Mouse (Mus musculus): ENCODE results near the gene Pan3. TPM values are rescaled to one million over a fixed set of nuclear protein-coding genes. Genes with fewer than 3 reads are reported as not detected.
A peak's percentile ranks its signal among the peaks of the same experiment; 100 is the strongest.

Gene Pan3
- total and polyA plus RNA-seq, 2 experiments from 2014 or later: 28.0 to 63.9 TPM

- no peaks in the 10 kb centered on the region for H3K4me1 ChIP-seq (ENCODE audit: control insufficient read depth, insufficient read depth)
- TF ChIP-seq CTCF (IDR thresholded peaks at IDR 0.05; ENCODE audit: low read depth) (peak; percentile 7; the same call in 1 of the 2 replicates), EP300 (IDR thresholded peaks at IDR 0.05; ENCODE audit: low read depth) (peak; percentile 30; the same call in 1 of the 2 replicates)
- peak; percentile 60 for ATAC-seq (ENCODE audit: insufficient read depth, low read depth)
These were observed 144.6 kb downstream of the Pan3 start for GRCm38 (mm10) chr5:147574517-147574916.

DNA sequence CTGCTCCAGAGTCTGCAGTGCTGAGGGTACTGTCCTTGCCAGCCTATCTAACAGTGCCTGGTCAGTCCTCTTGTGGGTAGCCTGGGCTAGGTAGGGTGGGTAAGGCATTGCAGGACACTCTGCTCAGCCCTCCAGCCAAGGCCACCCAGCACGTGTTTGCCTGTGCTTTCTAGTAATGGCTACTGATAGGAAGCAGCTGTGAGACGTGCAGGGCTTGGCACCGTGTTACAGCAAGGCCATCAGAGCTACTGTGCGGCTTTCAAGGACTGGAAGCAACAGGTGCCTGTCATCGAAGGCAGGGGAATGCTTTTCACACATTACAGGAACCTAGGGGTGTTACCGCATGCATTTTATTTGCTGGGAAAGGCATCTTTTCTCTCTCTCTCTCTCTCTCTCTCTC lies 147.0 kb downstream of the Pan3 start:
- Histone ChIP-seq H3K27me3 (ENCODE audit: control insufficient read depth, insufficient read depth, low read length) (no peaks in the 10 kb centered on the region), H3K9ac (replicated peaks; ENCODE audit: low read depth, low read length) (no peak overlapping the region), H3K27ac (ENCODE audit: low read depth) (no peak overlapping the region), H3K9me3 (replicated peaks; ENCODE audit: control insufficient read depth, low read length) (no peaks in the 10 kb centered on the region), H3K4me1 (ENCODE audit: control insufficient read depth, insufficient read depth) (no peaks in the 10 kb centered on the region), H3K4me3 (ENCODE audit: low read depth, low read length) (no peak overlapping the region), H3K4me2 (ENCODE audit: low read depth, low read length) (no peak overlapping the region), H3K36me3 (replicated peaks; ENCODE audit: control insufficient read depth, insufficient read depth, low read length) (no peaks in the 10 kb centered on the region; the same call in 1 of the 2 replicates)
- ATAC-seq (ENCODE audit: insufficient read depth, low read depth) (peak; percentile 49; the same call in 1 of the 2 replicates), DNase-seq (ENCODE audit: low spot score) (no peak)
- TF ChIP-seq EP300 (IDR thresholded peaks at IDR 0.05; ENCODE audit: low read depth) (no peak), CTCF (IDR thresholded peaks at IDR 0.05; ENCODE audit: low read depth) (no peak)
- WGBS: 33% methylated on average over 6 of the region's 6 CpGs

More at GRCm38 (mm10) chr5:147574517-147574916, 144.6 kb downstream of the Pan3 start:
- H3K9ac ChIP-seq (replicated peaks; ENCODE audit: low read depth, low read length): no peak overlapping the region
- no peaks in the 10 kb centered on the region for H3K9me3 ChIP-seq (replicated peaks; ENCODE audit: control insufficient read depth, low read length)
- H3K36me3 ChIP-seq (replicated peaks; ENCODE audit: control insufficient read depth, insufficient read depth, low read length): no peaks in the 10 kb centered on the region
- DNase-seq (ENCODE audit: low spot score): peak; percentile 37
- WGBS: 26% methylated on average over 8 of the region's 8 CpGs
- H3K27me3 ChIP-seq (ENCODE audit: control insufficient read depth, insufficient read depth, low read length): no peaks in the 10 kb centered on the region
- no peak overlapping the region for H3K4me3 ChIP-seq (ENCODE audit: low read depth, low read length)
- H3K27ac ChIP-seq (ENCODE audit: low read depth): no peak overlapping the region; the same call in 1 of the 2 replicates
- no peak overlapping the region for H3K4me2 ChIP-seq (ENCODE audit: low read depth, low read length)

DNA sequence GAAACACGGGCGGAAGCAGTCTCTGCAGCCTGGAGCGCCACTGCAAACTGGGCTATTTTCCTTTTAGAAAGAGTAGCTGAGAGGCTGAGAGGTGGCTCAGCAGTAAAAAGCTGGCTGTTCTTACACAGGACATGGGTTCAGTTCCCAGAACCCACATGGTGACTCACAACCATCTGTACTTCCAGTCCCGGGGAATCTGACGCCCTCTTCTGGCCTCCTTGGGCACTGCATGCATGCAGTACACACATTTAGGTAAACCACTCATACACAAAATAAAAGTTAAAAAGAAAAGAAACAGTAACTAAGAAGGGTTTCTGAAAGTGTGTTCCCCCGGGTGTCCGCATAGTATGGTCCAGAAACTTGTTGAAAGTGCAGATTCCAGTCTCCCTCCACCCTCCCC lies 149.2 kb downstream of the Pan3 start:
- no peak overlapping the region for H3K27ac ChIP-seq (ENCODE audit: low read depth)
- H3K4me3 ChIP-seq (ENCODE audit: low read depth, low read length): no peak overlapping the region
- no peaks in the 10 kb centered on the region for H3K27me3 ChIP-seq (ENCODE audit: control insufficient read depth, insufficient read depth, low read length)
- H3K9ac ChIP-seq (replicated peaks; ENCODE audit: low read depth, low read length): no peak overlapping the region
- DNase-seq (ENCODE audit: low spot score) (no peak), ATAC-seq (ENCODE audit: insufficient read depth, low read depth) (no peak)
- H3K4me2 ChIP-seq (ENCODE audit: low read depth, low read length): no peak overlapping the region
- TF ChIP-seq EP300 (IDR thresholded peaks at IDR 0.05; ENCODE audit: low read depth): no peak
- TF ChIP-seq CTCF (IDR thresholded peaks at IDR 0.05; ENCODE audit: low read depth): no peak; the same call in 1 of the 2 replicates
- 88% methylated on average over 7 of the region's 7 CpGs for WGBS
- H3K36me3 ChIP-seq (replicated peaks; ENCODE audit: control insufficient read depth, insufficient read depth, low read length): no peaks in the 10 kb centered on the region; the same call in 1 of the 2 replicates
- H3K9me3 ChIP-seq (replicated peaks; ENCODE audit: control insufficient read depth, low read length): no peaks in the 10 kb centered on the region
- no peaks in the 10 kb centered on the region for H3K4me1 ChIP-seq (ENCODE audit: control insufficient read depth, insufficient read depth)

DNA sequence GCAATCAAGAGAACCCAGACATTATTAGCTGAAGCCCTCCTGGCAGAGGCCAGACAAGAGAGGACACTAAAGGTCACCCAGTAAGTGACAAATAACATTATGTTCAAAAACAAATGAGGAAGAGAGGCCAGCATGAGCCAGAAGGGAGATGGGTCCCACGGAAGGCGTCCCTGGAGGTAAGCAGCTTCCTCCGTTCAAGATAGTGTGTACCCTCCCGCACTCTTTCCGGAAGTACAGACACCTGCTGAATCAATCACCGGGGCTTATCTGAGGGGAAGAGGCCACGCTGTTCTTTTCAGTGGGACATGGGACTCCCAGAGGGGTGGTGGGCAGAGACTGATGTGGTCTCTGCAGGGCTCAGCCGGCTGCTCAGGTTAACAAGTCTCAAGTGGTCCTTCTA lies 149.7 kb downstream of the Pan3 start:
- no peaks in the 10 kb centered on the region; the same call in 1 of the 2 replicates for H3K36me3 ChIP-seq (replicated peaks; ENCODE audit: control insufficient read depth, insufficient read depth, low read length)
- WGBS: 51% methylated on average over 8 of the region's 8 CpGs
- H3K4me3 ChIP-seq (ENCODE audit: low read depth, low read length): no peak overlapping the region
- no peaks in the 10 kb centered on the region for H3K27me3 ChIP-seq (ENCODE audit: control insufficient read depth, insufficient read depth, low read length)
- H3K9me3 ChIP-seq (replicated peaks; ENCODE audit: control insufficient read depth, low read length): no peaks in the 10 kb centered on the region
- no peak overlapping the region for H3K4me2 ChIP-seq (ENCODE audit: low read depth, low read length)
- no peak for TF ChIP-seq CTCF (IDR thresholded peaks at IDR 0.05; ENCODE audit: low read depth)
- peak; percentile 53; the same call in 1 of the 2 replicates for TF ChIP-seq EP300 (IDR thresholded peaks at IDR 0.05; ENCODE audit: low read depth)
- DNase-seq (ENCODE audit: low spot score) (no peak), ATAC-seq (ENCODE audit: insufficient read depth, low read depth) (peak; percentile 37; the same call in 1 of the 2 replicates)
- H3K27ac ChIP-seq (ENCODE audit: low read depth): 0 out of 2 replicates have a peak overlapping the region, but pooled peaks have one; percentile 1
- H3K9ac ChIP-seq (replicated peaks; ENCODE audit: low read depth, low read length): no peak overlapping the region
- peaks cover 4% of the 10 kb centered on the region; the same call in 1 of the 2 replicates for H3K4me1 ChIP-seq (ENCODE audit: control insufficient read depth, insufficient read depth)

- no peak for DNase-seq (ENCODE audit: low spot score)
- H3K9me3 ChIP-seq (replicated peaks; ENCODE audit: control insufficient read depth, low read length): no peaks in the 10 kb centered on the region
- no peak for ATAC-seq (ENCODE audit: insufficient read depth, low read depth)
- H3K36me3 ChIP-seq (replicated peaks; ENCODE audit: control insufficient read depth, insufficient read depth, low read length): no peaks in the 10 kb centered on the region; the same call in 1 of the 2 replicates
- H3K27me3 ChIP-seq (ENCODE audit: control insufficient read depth, insufficient read depth, low read length): no peaks in the 10 kb centered on the region
- H3K4me2 ChIP-seq (ENCODE audit: low read depth, low read length): no peak overlapping the region
- 0 out of 2 replicates have a peak overlapping the region, but pooled peaks have one; percentile 1 for H3K27ac ChIP-seq (ENCODE audit: low read depth)
- no peak overlapping the region for H3K4me3 ChIP-seq (ENCODE audit: low read depth, low read length)
- H3K4me1 ChIP-seq (ENCODE audit: control insufficient read depth, insufficient read depth): peaks cover 8% of the 10 kb centered on the region; the same call in 1 of the 2 replicates
- no peak overlapping the region for H3K9ac ChIP-seq (replicated peaks; ENCODE audit: low read depth, low read length)
- TF ChIP-seq EP300 (IDR thresholded peaks at IDR 0.05; ENCODE audit: low read depth) (no peak), CTCF (IDR thresholded peaks at IDR 0.05; ENCODE audit: low read depth) (no peak)
- WGBS: 78% methylated on average over 13 of the region's 13 CpGs
These were observed 150.2 kb downstream of the Pan3 start for GRCm38 (mm10) chr5:147580181-147580580.

Measured in heart, postnatal 0 days (tissue).